Mouse (Mus musculus): Measurements from ENCODE around the gene Gm4301.
"Not testable (repeated sequence)": the region's sequence is repeated elsewhere in the genome, so short reads cannot be mapped to it uniquely, and the experiment has no call there.

The Gm4301 gene

GRCm38 (mm10) chr10:100335376-100335775 lies at the start of gene Gm4301:
Gm4301 (plus strand) TSS chr10:100335676.
- DNase-seq: not testable (repeated sequence)

- no peak for DNase-seq
These were observed 39.4 kb upstream of the Gm4301 start for GRCm38 (mm10) chr10:100296105-100296504.

GRCm38 (mm10) chr10:100300106-100300505 lies 35.4 kb upstream of the Gm4301 start:
- DNase-seq: not testable (repeated sequence)

GRCm38 (mm10) chr10:100340536-100340935 lies 5.1 kb downstream of the Gm4301 start, which contains the start of gene Gm4302:
Gm4302 (plus strand) TSS chr10:100340836.
- not testable (repeated sequence) for DNase-seq

- not testable (repeated sequence) for DNase-seq
These were observed 10.2 kb downstream of the Gm4301 start, which contains the start of gene Gm4303 for GRCm38 (mm10) chr10:100345672-100346071. Gm4303 (plus strand) TSS chr10:100345972.

GRCm38 (mm10) chr10:100350793-100351192 lies 15.3 kb downstream of the Gm4301 start, which contains the start of gene Gm4305:
Gm4305 (plus strand) TSS chr10:100351093.
- not testable (repeated sequence) for DNase-seq

GRCm38 (mm10) chr10:100356841-100357240 lies 21.4 kb downstream of the Gm4301 start:
- DNase-seq: not testable (repeated sequence)

- not testable (repeated sequence) for DNase-seq
These were observed 25.6 kb downstream of the Gm4301 start, which contains the start of gene Gm4307 for GRCm38 (mm10) chr10:100361038-100361437. Gm4307 (plus strand) TSS chr10:100361338.

- not testable (repeated sequence) for DNase-seq
These were observed 47.0 kb downstream of the Gm4301 start, which contains the start of gene Gm4312 for GRCm38 (mm10) chr10:100382460-100382859. Gm4312 (minus strand) TSS chr10:100382560.

Measured in cerebellum, adult 9-11 months (tissue).